Mouse (Mus musculus): ENCODE results near the gene Slc28a3. TPM values are rescaled to one million over a fixed set of nuclear protein-coding genes. Genes with fewer than 3 reads are reported as not detected.

Gene Slc28a3
- total RNA-seq (2021): not detected
- long read RNA-seq, experiment 1: 0 reads
- long read RNA-seq, experiment 2: 0 reads

GRCm38 (mm10) chr13:58610716-58611115 is at the start of gene Slc28a3:
Gene Slc28a3 (minus strand): TSS chr13:58610877.
- intact Hi-C loops (cut with DNase I): no loop called here
- no peak for DNase-seq

GRCm38 (mm10) chr13:58657987-58658386 is 47.3 kb upstream of the Slc28a3 start:
- no peak for DNase-seq
- intact Hi-C loops (cut with DNase I): no loop called here

GRCm38 (mm10) chr13:58656885-58657284 is 46.2 kb upstream of the Slc28a3 start:
- DNase-seq: no peak
- intact Hi-C loops (cut with DNase I): no loop called here

- intact Hi-C loops (cut with DNase I): no loop called here
Observed at GRCm38 (mm10) chr13:58655552-58655951, 44.9 kb upstream of the Slc28a3 start.

GRCm38 (mm10) chr13:58640330-58640729 is 29.7 kb upstream of the Slc28a3 start:
- DNase-seq: peak in 1 of 2 experiments; percentile 15
- intact Hi-C loops (cut with DNase I): no loop called here

More at GRCm38 (mm10) chr13:58655552-58655951, 44.9 kb upstream of the Slc28a3 start:
- no peak for DNase-seq

GRCm38 (mm10) chr13:58638950-58639349 is 28.3 kb upstream of the Slc28a3 start:
- intact Hi-C loops (cut with DNase I): loop anchor here (1.0 to 5.0 kb wide), 4 partner anchors 434 to 848 kb away; no protein-coding TSS in a partner anchor
- DNase-seq: peak in 1 of 2 experiments; percentile 19

GRCm38 (mm10) chr13:58637360-58638002 is 26.8 kb upstream of the Slc28a3 start:
- no peak for DNase-seq
- intact Hi-C loops (cut with DNase I): loop anchor here (1.0 to 5.0 kb wide), 4 partner anchors 436 to 850 kb away; no protein-coding TSS in a partner anchor

GRCm38 (mm10) chr13:58633887-58634286 is 23.2 kb upstream of the Slc28a3 start:
- intact Hi-C loops (cut with DNase I): no loop called here
- no peak for DNase-seq

- DNase-seq: no peak
- intact Hi-C loops (cut with DNase I): no loop called here
Observed at GRCm38 (mm10) chr13:58630756-58631155, 20.1 kb upstream of the Slc28a3 start.

GRCm38 (mm10) chr13:58629365-58630050 is 18.8 kb upstream of the Slc28a3 start:
- intact Hi-C loops (cut with DNase I): no loop called here
- no peak for DNase-seq

- intact Hi-C loops (cut with DNase I): no loop called here
- no peak for DNase-seq
Observed at GRCm38 (mm10) chr13:58622647-58623046, 12.0 kb upstream of the Slc28a3 start.

- intact Hi-C loops (cut with DNase I): no loop called here
- DNase-seq: no peak
Observed at GRCm38 (mm10) chr13:58619301-58619700, 8.6 kb upstream of the Slc28a3 start.

- no peak for DNase-seq
- intact Hi-C loops (cut with DNase I): no loop called here
Observed at GRCm38 (mm10) chr13:58610059-58610458, 618 bp downstream of the Slc28a3 start.

- DNase-seq: peak in 1 of 2 experiments; percentile 21
- intact Hi-C loops (cut with DNase I): no loop called here
Observed at GRCm38 (mm10) chr13:58601201-58601855, 9.3 kb downstream of the Slc28a3 start.

- DNase-seq: no peak
- intact Hi-C loops (cut with DNase I): no loop called here
Observed at GRCm38 (mm10) chr13:58598578-58598977, 12.1 kb downstream of the Slc28a3 start.

GRCm38 (mm10) chr13:58593129-58593528 is 17.5 kb downstream of the Slc28a3 start:
- intact Hi-C loops (cut with DNase I): no loop called here
- DNase-seq: peak; percentile 53 to 75

- intact Hi-C loops (cut with DNase I): no loop called here
- no peak for DNase-seq
Observed at GRCm38 (mm10) chr13:58591912-58592311, 18.8 kb downstream of the Slc28a3 start.

- intact Hi-C loops (cut with DNase I): no loop called here
- DNase-seq: no peak
Observed at GRCm38 (mm10) chr13:58590630-58591029, 20.0 kb downstream of the Slc28a3 start.

- peak; percentile 45 to 59 for DNase-seq
- intact Hi-C loops (cut with DNase I): loop anchor here (2.0 kb wide), 1 partner anchor 301 kb away; no protein-coding TSS in a partner anchor
Observed at GRCm38 (mm10) chr13:58589517-58589858, 21.2 kb downstream of the Slc28a3 start.

- no peak for DNase-seq
- intact Hi-C loops (cut with DNase I): loop anchor here (2.0 kb wide), 1 partner anchor 300 kb away; no protein-coding TSS in a partner anchor
Observed at GRCm38 (mm10) chr13:58588655-58589516, 21.8 kb downstream of the Slc28a3 start.
